Mouse (Mus musculus) Patski (cell line): ENCODE results near the gene Fam13a. TPM values are rescaled to one million over a fixed set of nuclear protein-coding genes. Genes with fewer than 3 reads are reported as not detected.

Experiments
- ATAC-seq: fragments of 100-300 bp; one replicate; pipeline ENCODE4 v1.8.0; 2021
- CTCF ChIA-PET: fragments of 350-600 bp; sonication (Branson Sonifier 250); formaldehyde crosslinking; loops from one replicate; lab custom pipeline; 2022; ENCODE audit warnings: inconsistent platforms; lab: Charles Lee
- POLR2A ChIA-PET: fragments of 350-600 bp; sonication (Branson Sonifier 250); formaldehyde crosslinking; loops from one replicate; lab custom pipeline; 2022; ENCODE audit warnings: antibody characterized with exemption, inconsistent platforms; lab: Charles Lee
- DNase-seq: peaks from one replicate; pipeline ENCODE4 v3.0.0-alpha.2; 2011; ENCODE audit warnings: low read depth, low spot score
- H3K27me3 ChIP-seq: fragments of 371-371 bp; one replicate; pipeline ENCODE4 v1.5.1; 2021
- CTCF ChIP-seq: fragments of 100-300 bp; IDR thresholded peaks from one replicate; pipeline ENCODE4 v1.5.1; 2021
- in situ Hi-C: fragments of 300-500 bp; cut with MboI; formaldehyde crosslinking; loops from 3 replicates; pipeline ENCODE4 v1.11.1; 2018; ENCODE audit warnings: low pct_unique_long_range_greater_than_20kb, mixed read lengths
- polyA plus RNA-seq: library from polyadenylated mRNA; unstranded; gene quantifications from one replicate; pipeline ENCODE4 v1.2.3, GENCODE M21; 2021

Fam13a gene
- polyA plus RNA-seq, 1 experiment from 2014 or later: 0.22 TPM

GRCm38 (mm10) chr6:58896648-58897047, 127.7 kb downstream of the Fam13a start:
- TF ChIP-seq CTCF: no peak
- ATAC-seq: no peak
- in situ Hi-C loops: no loop called here
- no peak for DNase-seq
- CTCF ChIA-PET: interaction anchor here (1.1 kb wide), 1 partner anchor 14 kb away, joined by 3 read pairs; no protein-coding TSS in a partner anchor
- POLR2A ChIA-PET: no interaction called here
- no peaks in the 10 kb centered on the region for H3K27me3 ChIP-seq

DNA sequence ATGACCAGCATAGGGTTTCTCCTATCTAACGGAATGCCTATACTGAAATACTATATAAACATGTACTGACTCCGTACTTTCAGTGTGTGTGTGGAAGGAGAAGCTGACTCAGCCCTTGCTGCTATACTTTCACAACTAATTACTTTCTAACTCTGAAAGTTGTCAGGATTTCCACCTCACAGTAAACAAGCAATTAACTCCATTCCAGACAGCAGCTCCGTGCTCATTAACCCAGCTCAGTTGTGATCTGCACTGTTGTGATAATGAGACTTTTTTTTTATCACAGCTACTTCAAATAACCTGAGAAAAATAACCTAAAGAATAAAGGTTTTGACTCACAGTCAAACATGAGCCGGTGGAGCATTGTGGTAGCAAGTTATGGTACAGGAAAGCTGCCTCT, 129.4 kb downstream of the Fam13a start:
- ATAC-seq: no peak
- in situ Hi-C loops: no loop called here
- TF ChIP-seq CTCF: no peak
- H3K27me3 ChIP-seq: no peaks in the 10 kb centered on the region
- no peak for DNase-seq
- POLR2A ChIA-PET: no interaction called here
- CTCF ChIA-PET: interaction anchor here (1.3 kb wide), 1 partner anchor 27 kb away, joined by 3 read pairs; no protein-coding TSS in a partner anchor

GRCm38 (mm10) chr6:58893307-58893706, 131.0 kb downstream of the Fam13a start:
- POLR2A ChIA-PET: no interaction called here
- no peak for TF ChIP-seq CTCF
- no peaks in the 10 kb centered on the region for H3K27me3 ChIP-seq
- no peak for DNase-seq
- no peak for ATAC-seq
- CTCF ChIA-PET: interaction anchor here (1.2 kb wide), 1 partner anchor 23 kb away, joined by 3 read pairs; no protein-coding TSS in a partner anchor
- in situ Hi-C loops: no loop called here

GRCm38 (mm10) chr6:58889917-58890316, 134.4 kb downstream of the Fam13a start:
- POLR2A ChIA-PET: no interaction called here
- ATAC-seq (no peak), DNase-seq (no peak)
- CTCF ChIA-PET: no interaction called here
- in situ Hi-C loops: no loop called here
- TF ChIP-seq CTCF: no peak
- H3K27me3 ChIP-seq: no peaks in the 10 kb centered on the region

GRCm38 (mm10) chr6:58882271-58882670, 142.1 kb downstream of the Fam13a start:
- no peak for ATAC-seq
- ChIA-PET POLR2A (no interaction called here), CTCF (interaction anchor here (1.5 kb wide), 1 partner anchor 31 kb away, joined by 4 read pairs; no protein-coding TSS in a partner anchor)
- in situ Hi-C loops: no loop called here
- H3K27me3 ChIP-seq: no peaks in the 10 kb centered on the region
- DNase-seq: no peak
- TF ChIP-seq CTCF: no peak

Other genes with a start within 250 kb of the Fam13a start
- gene Herc3, start 193.1 kb downstream of the Fam13a start, polyA plus RNA-seq: 27.1 TPM
- gene Nap1l5, start 117.5 kb downstream of the Fam13a start, polyA plus RNA-seq: not detected
- 13.3 TPM for gene Tigd2, start 184.3 kb upstream of the Fam13a start, polyA plus RNA-seq